Mouse (Mus musculus) hindbrain, embryonic 11.5 days (tissue): ENCODE measurements around the gene Adamts12. TPM values are rescaled to one million over a fixed set of nuclear protein-coding genes. Genes with fewer than 3 reads are reported as not detected.

ENCODE experiments used
- ATAC-seq: fragments of 200-750 bp; cut with Nextera tagmentation; 2 replicates; pipeline ENCODE4 v1.8.0; 2017; ENCODE audit warnings: mild to moderate bottlenecking, moderate TSS enrichment, moderate library complexity; ENCODE audit not compliant: low FRiP score
- DNase-seq: peaks from one replicate; pipeline ENCODE4 v3.0.0-alpha.2; 2015; ENCODE audit warnings: low spot score
- H3K27ac ChIP-seq: fragments of 300-500 bp; sonication (generic); 2 replicates; pipeline ENCODE4 v1.5.1; 2014; ENCODE audit warnings: mild to moderate bottlenecking, low read depth, low read length
- H3K27me3 ChIP-seq: fragments of 300-500 bp; sonication (generic); 2 replicates; pipeline ENCODE4 v1.6.1; 2014; ENCODE audit warnings: mild to moderate bottlenecking, low read length, moderate library complexity, mixed read lengths; ENCODE audit not compliant: control insufficient read depth, insufficient read depth
- H3K36me3 ChIP-seq: fragments of 300-500 bp; sonication (generic); 2 replicates; pipeline ENCODE4 v1.6.1; 2014; ENCODE audit warnings: mild to moderate bottlenecking, low read length, moderate library complexity, mixed read lengths; ENCODE audit not compliant: control insufficient read depth, insufficient read depth
- H3K4me1 ChIP-seq: fragments of 300-500 bp; sonication (generic); replicated peaks from 2 replicates; pipeline ENCODE4 v1.6.1; 2014; ENCODE audit warnings: low read length, mixed read lengths; ENCODE audit not compliant: control insufficient read depth, insufficient read depth
- H3K4me2 ChIP-seq: fragments of 300-500 bp; sonication (generic); replicated peaks from 2 replicates; pipeline ENCODE4 v1.6.1; 2014; ENCODE audit warnings: mild to moderate bottlenecking, low read depth, low read length
- H3K4me3 ChIP-seq: fragments of 300-500 bp; sonication (generic); 2 replicates; pipeline ENCODE4 v1.5.1; 2014; ENCODE audit warnings: low read depth, low read length
- H3K9ac ChIP-seq: fragments of 300-500 bp; sonication (generic); 2 replicates; pipeline ENCODE4 v1.6.1; 2014; ENCODE audit warnings: low read depth, low read length
- H3K9me3 ChIP-seq: fragments of 300-500 bp; sonication (generic); 2 replicates; pipeline ENCODE4 v1.6.1; 2016; ENCODE audit warnings: low read length; ENCODE audit not compliant: control insufficient read depth
- WGBS: fragments of 180-500 bp; shearing (Covaris S2); extraction: QIAGEN DNeasy Blood & Tissue Kit; methylation state at CpG from one replicate; pipeline ENCODE4 v1.1.7; 2014; 5-methylcytosine and 5-hydroxymethylcytosine counted together
- polyA plus RNA-seq: library from polyadenylated mRNA; unstranded; fragments of >200 nt; fragmentation: Nextera tagmentation; extraction: Ambion mirVana; gene quantifications from 2 replicates; pipeline ENCODE4 v1.2.1, GENCODE M21; 2014

Adamts12 gene
- polyA plus RNA-seq, 1 experiment from 2014 or later, result 2.7 TPM

DNA sequence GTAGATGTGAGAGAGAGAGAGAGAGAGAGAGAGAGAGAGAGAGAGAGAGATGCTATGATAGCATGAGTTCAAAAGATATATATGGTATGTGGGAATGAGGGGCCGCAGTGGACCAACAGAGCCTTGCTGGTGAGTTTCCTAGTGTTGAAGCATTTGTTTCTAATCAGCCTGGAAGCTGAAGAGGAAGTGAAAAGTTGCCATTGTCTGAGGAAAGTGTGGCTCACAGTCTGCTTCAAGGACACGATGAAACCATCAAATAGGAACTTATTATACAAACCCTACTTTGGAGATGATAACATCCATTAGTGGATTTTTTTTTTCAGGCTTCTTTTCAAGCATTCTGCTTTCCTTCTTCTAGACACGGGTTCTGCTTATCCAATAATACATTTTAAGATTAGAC, 52.3 kb downstream of the Adamts12 start:
- Histone ChIP-seq H3K4me3 (no peak overlapping the region), H3K4me1 (no peaks in the 10 kb centered on the region), H3K36me3 (no peaks in the 10 kb centered on the region), H3K27ac (no peak overlapping the region), H3K9ac (no peak overlapping the region), H3K27me3 (no peaks in the 10 kb centered on the region), H3K9me3 (no peaks in the 10 kb centered on the region), H3K4me2 (no peak overlapping the region)
- WGBS, result 73% methylated on average over 3 of the region's 3 CpGs
- DNase-seq (no peak), ATAC-seq (no peak)

DNA sequence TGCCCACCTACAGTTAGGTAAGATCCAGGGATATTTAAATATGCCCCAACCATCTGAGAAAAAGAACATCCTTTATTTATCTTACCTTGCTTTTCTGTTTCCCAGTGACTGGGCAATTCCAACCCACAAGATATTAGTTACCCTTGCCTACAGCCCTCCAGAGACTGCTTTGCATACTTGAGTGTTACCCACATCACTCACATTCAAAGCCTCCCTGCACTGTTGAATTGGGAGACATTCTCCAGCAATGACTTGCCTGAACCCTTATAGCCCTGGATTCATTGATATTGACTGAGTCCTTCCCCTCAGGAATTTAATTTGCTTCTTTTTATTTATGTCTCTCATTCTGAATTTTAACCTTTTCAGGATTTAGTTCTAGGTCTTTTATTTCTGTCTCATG, 53.8 kb downstream of the Adamts12 start:
- Histone ChIP-seq H3K9me3 (no peaks in the 10 kb centered on the region), H3K27me3 (no peaks in the 10 kb centered on the region), H3K9ac (no peak overlapping the region), H3K27ac (no peak overlapping the region), H3K4me3 (no peak overlapping the region), H3K36me3 (no peaks in the 10 kb centered on the region), H3K4me1 (no peaks in the 10 kb centered on the region), H3K4me2 (no peak overlapping the region)
- DNase-seq (no peak), ATAC-seq (no peak)

DNA sequence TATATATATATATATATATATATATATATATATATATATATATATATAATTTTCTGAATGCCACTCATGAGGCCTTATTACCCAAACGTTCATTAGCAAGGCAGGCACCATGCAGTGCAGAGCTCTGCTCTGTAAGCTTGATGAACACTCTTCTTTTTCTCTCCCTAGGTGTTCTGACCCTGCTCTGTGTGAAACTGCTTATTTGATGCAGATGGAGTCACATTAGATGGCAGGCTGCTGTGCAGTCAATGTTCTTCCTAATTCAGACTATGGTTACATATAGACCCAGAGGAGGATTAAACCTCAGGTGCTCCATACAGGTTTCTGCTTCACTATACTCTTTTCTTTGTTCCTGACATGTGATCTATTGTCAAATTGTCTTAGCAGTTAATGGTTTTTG, 57.1 kb downstream of the Adamts12 start:
- Histone ChIP-seq H3K4me3 (no peak overlapping the region), H3K27ac (no peak overlapping the region), H3K9me3 (no peaks in the 10 kb centered on the region), H3K9ac (no peak overlapping the region), H3K4me2 (no peak overlapping the region), H3K4me1 (no peaks in the 10 kb centered on the region), H3K36me3 (no peaks in the 10 kb centered on the region), H3K27me3 (no peaks in the 10 kb centered on the region)
- no peak for DNase-seq
- ATAC-seq, result no peak
- 58% methylated on average over 1 of the region's 1 CpGs for WGBS

- H3K27me3 ChIP-seq, result no peaks in the 10 kb centered on the region
Measured at GRCm38 (mm10) chr15:11125361-11125760, 60.8 kb downstream of the Adamts12 start.

DNA sequence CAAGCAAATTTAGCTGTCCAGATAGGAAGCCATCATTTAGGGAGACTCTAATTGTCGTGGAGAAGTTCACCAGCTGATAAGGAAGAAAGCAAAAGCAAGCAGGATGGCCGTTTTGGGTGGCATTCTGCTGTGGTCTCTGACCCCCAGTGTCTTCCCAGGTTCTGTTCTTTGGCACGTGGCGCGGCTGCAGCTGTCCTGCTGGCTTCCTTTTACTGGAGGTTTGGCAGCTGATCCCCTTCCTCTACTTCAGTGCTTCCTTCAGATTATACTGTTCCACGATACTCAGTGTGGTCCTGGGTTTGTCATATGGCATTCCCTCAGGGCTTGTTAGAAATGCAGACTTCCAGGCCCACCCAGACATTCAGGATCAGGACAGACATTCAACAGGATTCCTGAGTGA, 63.9 kb downstream of the Adamts12 start:
- 75% methylated on average over 6 of the region's 6 CpGs for WGBS
- no peak for ATAC-seq

More at GRCm38 (mm10) chr15:11125361-11125760, 60.8 kb downstream of the Adamts12 start:
- Histone ChIP-seq H3K4me3 (no peak overlapping the region), H3K4me2 (no peak overlapping the region), H3K4me1 (no peaks in the 10 kb centered on the region), H3K36me3 (no peaks in the 10 kb centered on the region), H3K9me3 (no peaks in the 10 kb centered on the region), H3K9ac (no peak overlapping the region), H3K27ac (no peak overlapping the region)
- no peak for ATAC-seq
- no peak for DNase-seq

GRCm38 (mm10) chr15:11132586-11133558, 68.3 kb downstream of the Adamts12 start:
- H3K4me2 ChIP-seq, result no peak overlapping the region
- H3K4me1 ChIP-seq, result no peaks in the 10 kb centered on the region
- H3K9me3 ChIP-seq, result no peaks in the 10 kb centered on the region
- 92% methylated on average over 5 of the region's 5 CpGs for WGBS
- no peak overlapping the region for H3K4me3 ChIP-seq
- no peaks in the 10 kb centered on the region for H3K27me3 ChIP-seq
- no peak for ATAC-seq
- H3K27ac ChIP-seq, result no peak overlapping the region
- H3K9ac ChIP-seq, result no peak overlapping the region
- no peak for DNase-seq
- no peaks in the 10 kb centered on the region for H3K36me3 ChIP-seq

More for the DNA sequence above, 63.9 kb downstream of the Adamts12 start:
- DNase-seq, result no peak
- H3K9me3 ChIP-seq, result no peaks in the 10 kb centered on the region
- no peak overlapping the region for H3K9ac ChIP-seq
- H3K27me3 ChIP-seq, result no peaks in the 10 kb centered on the region
- no peak overlapping the region for H3K27ac ChIP-seq
- H3K4me2 ChIP-seq, result no peak overlapping the region
- H3K4me3 ChIP-seq, result no peak overlapping the region
- no peaks in the 10 kb centered on the region for H3K36me3 ChIP-seq
- no peaks in the 10 kb centered on the region for H3K4me1 ChIP-seq

DNA sequence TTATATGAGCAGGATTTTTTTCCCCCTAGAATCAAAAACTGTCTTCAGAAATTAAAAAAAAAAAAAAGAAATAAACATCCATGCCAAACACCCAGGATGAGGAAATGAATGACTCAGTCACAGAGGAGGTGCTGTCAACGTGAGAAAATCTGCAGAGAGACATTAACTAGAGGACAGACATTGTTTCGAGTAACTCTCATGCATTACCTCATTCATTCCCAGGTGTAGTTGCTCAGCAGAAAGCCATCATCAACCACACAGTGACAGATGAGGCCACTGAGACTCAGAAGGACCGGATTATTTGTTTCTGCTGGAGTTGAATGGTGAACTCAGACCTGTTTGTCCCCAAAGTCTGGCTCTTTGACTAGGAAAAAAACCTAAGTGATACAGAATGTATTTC, 81.0 kb downstream of the Adamts12 start:
- no peak for DNase-seq
- no peaks in the 10 kb centered on the region for H3K36me3 ChIP-seq
- H3K4me1 ChIP-seq, result no peaks in the 10 kb centered on the region
- no peak for ATAC-seq
- no peaks in the 10 kb centered on the region for H3K27me3 ChIP-seq
- 69% methylated on average over 3 of the region's 3 CpGs for WGBS
- no peak overlapping the region for H3K9ac ChIP-seq
- no peak overlapping the region for H3K4me3 ChIP-seq
- H3K27ac ChIP-seq, result no peak overlapping the region
- H3K9me3 ChIP-seq, result no peaks in the 10 kb centered on the region
- H3K4me2 ChIP-seq, result no peak overlapping the region

DNA sequence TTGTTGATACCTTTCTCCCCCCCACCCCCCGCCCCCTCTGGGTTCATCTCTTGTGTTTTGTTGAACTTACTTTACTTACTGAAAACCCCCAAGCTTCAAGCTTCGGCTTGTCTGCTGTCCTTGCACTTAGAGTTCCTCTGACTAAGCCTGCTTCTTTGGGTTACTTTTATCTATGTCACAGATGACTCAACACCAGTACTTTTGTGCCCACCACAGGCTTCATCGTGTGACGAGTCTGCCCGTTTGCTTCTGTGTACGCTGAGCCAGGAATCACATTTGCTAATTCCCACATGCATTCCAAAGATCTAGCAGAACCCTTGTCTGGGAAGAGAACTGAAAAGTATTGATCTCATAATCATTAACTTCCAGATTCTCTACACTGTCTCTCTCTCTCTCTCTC, 94.8 kb downstream of the Adamts12 start:
- no peak for DNase-seq
- WGBS, result 74% methylated on average over 6 of the region's 6 CpGs
- H3K9me3 ChIP-seq, result no peaks in the 10 kb centered on the region
- H3K36me3 ChIP-seq, result no peaks in the 10 kb centered on the region
- no peak for ATAC-seq
- no peak overlapping the region for H3K4me2 ChIP-seq
- no peaks in the 10 kb centered on the region for H3K27me3 ChIP-seq
- H3K27ac ChIP-seq, result no peak overlapping the region
- H3K9ac ChIP-seq, result no peak overlapping the region
- H3K4me3 ChIP-seq, result no peak overlapping the region
- no peaks in the 10 kb centered on the region for H3K4me1 ChIP-seq

DNA sequence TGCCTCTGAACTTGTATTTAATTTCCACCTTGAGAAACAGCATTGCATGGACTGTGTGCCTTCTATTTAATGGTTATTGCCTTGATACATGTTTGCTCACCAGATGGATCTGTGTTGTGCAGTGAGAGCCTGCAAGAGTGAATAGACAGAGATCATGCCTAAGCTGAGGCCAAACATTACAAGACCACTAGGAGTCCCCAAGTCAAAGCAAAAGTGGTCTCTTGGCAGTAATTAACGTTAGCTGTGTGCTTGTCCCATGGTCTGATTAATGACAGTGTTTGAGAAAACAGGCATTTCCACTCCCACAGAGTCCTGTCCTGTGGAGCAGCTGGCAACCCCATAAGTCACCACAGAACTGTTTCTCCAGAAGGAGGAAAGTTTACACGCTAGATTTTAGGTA, 96.2 kb downstream of the Adamts12 start:
- Histone ChIP-seq H3K27ac (no peak overlapping the region), H3K9me3 (no peaks in the 10 kb centered on the region), H3K9ac (no peak overlapping the region), H3K4me1 (no peaks in the 10 kb centered on the region), H3K4me3 (no peak overlapping the region), H3K36me3 (no peaks in the 10 kb centered on the region), H3K4me2 (no peak overlapping the region), H3K27me3 (no peaks in the 10 kb centered on the region)
- WGBS, result 39% methylated on average over 2 of the region's 2 CpGs
- no peak for DNase-seq
- 0 out of 2 replicates have a peak, but pooled peaks have one; percentile 35 for ATAC-seq
